Mouse (Mus musculus) ES-E14 (cell line): ENCODE measurements around the gene Olfr402.

Experiments used
- MAFK ChIP-seq: IDR thresholded peaks from 2 replicates; pipeline ENCODE4 v1.6.1; 2014; ENCODE audit warnings: mild to moderate bottlenecking, low read depth, low read length, inconsistent platforms; ENCODE audit not compliant: insufficient read depth
- ZC3H11A ChIP-seq: IDR thresholded peaks from 2 replicates; pipeline ENCODE4 v1.6.1; 2012; ENCODE audit warnings: low read depth, mild to moderate bottlenecking, inconsistent platforms, low read length, borderline replicate concordance
- ZNF384 ChIP-seq: IDR thresholded peaks from 2 replicates; pipeline ENCODE4 v1.6.1; 2012; ENCODE audit warnings: low read depth, low read length, inconsistent platforms

DNA sequence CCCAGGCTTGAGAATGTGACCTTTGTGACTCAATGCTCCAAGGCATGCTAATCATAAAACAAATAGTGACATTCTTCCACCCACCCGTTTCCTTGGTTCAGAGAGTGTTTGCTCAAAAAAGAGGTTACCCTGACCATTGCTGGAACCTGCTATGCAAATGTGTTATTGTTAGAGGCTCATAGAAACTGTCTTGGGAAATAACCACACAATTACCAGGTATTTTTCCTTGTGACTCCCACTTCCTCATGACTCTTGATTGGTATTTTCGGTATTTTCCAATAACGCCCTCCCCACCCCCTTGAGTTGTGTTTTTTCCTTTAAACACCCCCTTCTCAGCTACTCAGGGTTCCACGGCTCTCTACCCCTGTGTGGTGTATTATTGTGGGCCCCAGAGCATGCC is 30.4 kb downstream of the Olfr402 start:
- TF ChIP-seq ZNF384 (no peak), ZC3H11A (no peak), MAFK (no peak)
